18 mouse cellular contexts compared by ENCODE assay signal in the genomic region with DNA sequence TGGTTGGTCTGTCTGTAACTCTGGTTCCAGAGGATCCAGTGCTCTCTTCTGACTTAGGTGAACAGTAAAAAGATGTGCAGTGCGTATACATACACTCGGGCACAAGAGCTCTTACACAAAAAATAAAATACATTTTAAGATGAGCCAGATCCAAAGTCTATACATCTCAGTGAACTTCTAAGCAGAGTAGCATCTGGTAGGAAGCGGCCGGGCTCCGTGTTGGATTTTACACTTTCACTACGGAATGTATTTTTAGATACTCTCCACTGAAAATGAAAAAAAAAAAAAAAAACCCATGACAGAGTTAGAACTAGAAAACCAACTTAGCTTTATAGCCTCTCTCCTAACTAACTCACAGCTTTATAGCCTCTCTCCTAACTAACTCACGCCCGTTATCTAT. TPM values are rescaled to one million over a fixed set of nuclear protein-coding genes. Genes with fewer than 3 reads are reported as not detected.
"Had no signal": no experiment of that assay in that cellular context is flagged by ENCODE, and none has a peak within 500 bp of the region (broad histone marks: within the 10 kb centered on the region; RNA-seq: fewer than 3 reads in every experiment).

No protein-coding gene starts in this region.

- H3K9ac ChIP-seq: neural tube, embryonic 13.5 days; neural tube, embryonic 15.5 days; stomach, embryonic 15.5 days had no signal

- H3K4me2 ChIP-seq: neural tube, embryonic 13.5 days; neural tube, embryonic 15.5 days; stomach, embryonic 15.5 days had no signal

- H3K4me3 ChIP-seq: neural tube, embryonic 13.5 days; neural tube, embryonic 15.5 days; stomach, embryonic 15.5 days had no signal

- H3K9me3 ChIP-seq: neural tube, embryonic 13.5 days; neural tube, embryonic 15.5 days; stomach, embryonic 15.5 days had no signal

- H3K36me3 ChIP-seq: neural tube, embryonic 13.5 days; neural tube, embryonic 15.5 days; stomach, embryonic 15.5 days had no signal

- DNase-seq: retina, postnatal 1 day; right cerebral cortex, adult 18-20 months; right cerebral cortex, postnatal 14 days; right cerebral cortex, postnatal 25 days; right cerebral cortex, postnatal 4 days; spleen, adult 18-20 months; thymus, adult 18-20 months; thymus, adult 2 months; thymus, postnatal 14 days; thymus, postnatal 25 days; thymus, postnatal 36 days; thymus, postnatal 4 days had no signal

- H3K27ac ChIP-seq: neural tube, embryonic 13.5 days; neural tube, embryonic 15.5 days; stomach, embryonic 15.5 days; stomach, postnatal 0 days had no signal

RNA-seq across cellular contexts. Expression of gene Ccdc65, which starts 27.3 kb away (rescaled TPM):
- total RNA-seq: neutrophil, adult 5-6 weeks had no signal
- polyA plus RNA-seq: spleen, adult 2 months had no signal

RNA-seq across cellular contexts. Expression of gene Cacnb3, which starts 50.0 kb away (rescaled TPM):
- total RNA-seq: neutrophil, adult 5-6 weeks had no signal
